Mouse (Mus musculus): ENCODE measurements at regions not wholly inside any gene's neighbourhood (a gene's known extent, or its start where the extent isn't known, plus 50 kb on each side); places are given as distances from the start of the nearest gene placed in this dataset.

- TF ChIP-seq UBTF (IDR thresholded peaks at IDR 0.05; ENCODE audit: borderline replicate concordance, insufficient read depth, low read depth, low read length), result no peak
- TF ChIP-seq CTCF (IDR thresholded peaks at IDR 0.05 in 2 of 3, conservative IDR thresholded peaks at IDR 0.05 in 1 of 3; ENCODE audit: control insufficient read depth in 1 of 3, insufficient read depth in 1 of 3, low read depth in 2 of 3, low read length in 3 of 3, poor library complexity in 1 of 3, severe bottlenecking in 1 of 3), result no peak
- TF ChIP-seq MAZ (IDR thresholded peaks at IDR 0.05; ENCODE audit: low read depth, low read length), result no peak
- TF ChIP-seq MAFK (IDR thresholded peaks at IDR 0.05; ENCODE audit: borderline replicate concordance, low read depth, low read length), result no peak
- no peak for TF ChIP-seq ELF1 (IDR thresholded peaks at IDR 0.05; ENCODE audit: low read depth, low read length)
- no peak for TF ChIP-seq TAL1 (IDR thresholded peaks at IDR 0.05; ENCODE audit: low read length)
- TF ChIP-seq JUND (IDR thresholded peaks at IDR 0.05; ENCODE audit: low read depth, low read length), result no peak
- TF ChIP-seq MEF2A (IDR thresholded peaks at IDR 0.05; ENCODE audit: extremely low read depth, insufficient replicate concordance, low read depth, low read length, poor library complexity, severe bottlenecking), result no peak
- TF ChIP-seq ZKSCAN1 (IDR thresholded peaks at IDR 0.05; ENCODE audit: low read depth, low read length), result no peak
- TF ChIP-seq POLR2AphosphoS5 (IDR thresholded peaks at IDR 0.05; ENCODE audit: borderline replicate concordance, low read depth, low read length), result no peak
- TF ChIP-seq POLR2AphosphoS2 (IDR thresholded peaks at IDR 0.05; ENCODE audit: low read length), result no peak
- no peak for TF ChIP-seq GATA1 (IDR thresholded peaks at IDR 0.05; ENCODE audit: low read depth, low read length)
- TF ChIP-seq RCOR1 (IDR thresholded peaks at IDR 0.05; ENCODE audit: low read depth, low read length), result no peak
- H3K9me3 ChIP-seq (replicated peaks; ENCODE audit: insufficient read depth, low read length), result no peaks in the 10 kb centered on the region
- H3K79me2 ChIP-seq (ENCODE audit: control insufficient read depth, insufficient read depth, low read length, poor library complexity), result no peaks in the 10 kb centered on the region
- DNase-seq (ENCODE audit: low read depth, low spot score), result no peak
- no peaks in the 10 kb centered on the region for H3K4me1 ChIP-seq (ENCODE audit: control insufficient read depth in 1 of 2, insufficient read depth in 2 of 2, low read length in 2 of 2)
- no peak overlapping the region for H3K27ac ChIP-seq (ENCODE audit: control insufficient read depth, low read depth, low read length)
- H3K4me3 ChIP-seq (ENCODE audit: control insufficient read depth in 1 of 2, insufficient read depth in 1 of 2, low read depth in 2 of 2, low read length in 2 of 2), result no peak overlapping the region
- H3K9ac ChIP-seq (ENCODE audit: control insufficient read depth, low read depth, low read length, poor library complexity, severe bottlenecking), result no peak overlapping the region
- H3K36me3 ChIP-seq (ENCODE audit: control insufficient read depth in 1 of 2, insufficient read depth in 2 of 2, low read length in 2 of 2), result no peaks in the 10 kb centered on the region
- H3K27me3 ChIP-seq (ENCODE audit: control insufficient read depth in 1 of 2, insufficient read depth in 2 of 2, low read length in 2 of 2), result no peaks in the 10 kb centered on the region
These were observed 646.0 kb upstream of the Tmpo start for GRCm38 (mm10) chr10:91827074-91827473.

GRCm38 (mm10) chr10:91823499-91823898 is 642.4 kb upstream of the Tmpo start:
- no peak overlapping the region for H3K4me3 ChIP-seq (ENCODE audit: control insufficient read depth in 1 of 2, insufficient read depth in 1 of 2, low read depth in 2 of 2, low read length in 2 of 2)
- H3K4me1 ChIP-seq (ENCODE audit: control insufficient read depth in 1 of 2, insufficient read depth in 2 of 2, low read length in 2 of 2), result no peaks in the 10 kb centered on the region
- H3K36me3 ChIP-seq (ENCODE audit: control insufficient read depth in 1 of 2, insufficient read depth in 2 of 2, low read length in 2 of 2), result no peaks in the 10 kb centered on the region
- no peaks in the 10 kb centered on the region for H3K79me2 ChIP-seq (ENCODE audit: control insufficient read depth, insufficient read depth, low read length, poor library complexity)
- no peaks in the 10 kb centered on the region for H3K9me3 ChIP-seq (replicated peaks; ENCODE audit: insufficient read depth, low read length)
- TF ChIP-seq POLR2AphosphoS2 (IDR thresholded peaks at IDR 0.05; ENCODE audit: low read length), result no peak
- no peak for TF ChIP-seq CHD2 (IDR thresholded peaks at IDR 0.05; ENCODE audit: low read length)
- TF ChIP-seq MAX (IDR thresholded peaks at IDR 0.05; ENCODE audit: low read length), result no peak
- no peak for TF ChIP-seq BHLHE40 (IDR thresholded peaks at IDR 0.05; ENCODE audit: borderline replicate concordance, low read depth, low read length)
- TF ChIP-seq MAZ (IDR thresholded peaks at IDR 0.05; ENCODE audit: low read depth, low read length), result no peak
- no peak for TF ChIP-seq UBTF (IDR thresholded peaks at IDR 0.05; ENCODE audit: borderline replicate concordance, insufficient read depth, low read depth, low read length)
- no peak for TF ChIP-seq SIN3A (IDR thresholded peaks at IDR 0.05; ENCODE audit: low read length)
- no peak for TF ChIP-seq TAL1 (IDR thresholded peaks at IDR 0.05; ENCODE audit: low read length)
- H3K27me3 ChIP-seq (ENCODE audit: control insufficient read depth in 1 of 2, insufficient read depth in 2 of 2, low read length in 2 of 2), result no peaks in the 10 kb centered on the region
- DNase-seq (ENCODE audit: low read depth, low spot score), result no peak
- H3K9ac ChIP-seq (ENCODE audit: control insufficient read depth, low read depth, low read length, poor library complexity, severe bottlenecking), result no peak overlapping the region
- H3K27ac ChIP-seq (ENCODE audit: control insufficient read depth, low read depth, low read length), result no peak overlapping the region

Measured in MEL (cell line).